Mouse (Mus musculus): ENCODE measurements around the gene Olfr159.

- TF ChIP-seq CTCF (IDR thresholded peaks at IDR 0.05; ENCODE audit: low read depth) (0 out of 2 replicates have a peak, but pooled peaks have one; percentile 10), EP300 (IDR thresholded peaks at IDR 0.05; ENCODE audit: low read depth) (no peak)
Observed at GRCm38 (mm10) chr4:43743099-43743498, 27.7 kb downstream of the Olfr159 start.

All from liver, embryonic 14.5 days (tissue).